Mouse (Mus musculus) limb, embryonic 11.5 days (tissue): Measurements from ENCODE around the gene Slc25a1. TPM values are rescaled to one million over a fixed set of nuclear protein-coding genes. Genes with fewer than 3 reads are reported as not detected.
"Not testable (repeated sequence)": the region's sequence is repeated elsewhere in the genome, so short reads cannot be mapped to it uniquely, and the experiment has no call there.

Source experiments
- ATAC-seq: fragments of 200-750 bp; cut with Nextera tagmentation; 2 replicates; pipeline ENCODE4 v1.8.0; 2017; ENCODE audit warnings: low read depth; ENCODE audit not compliant: insufficient number of reproducible peaks, low FRiP score, low TSS enrichment
- DNase-seq: peaks from one replicate; pipeline ENCODE4 v3.0.0-alpha.2; 2015; ENCODE audit warnings: low spot score
- H3K27ac ChIP-seq: fragments of 300-500 bp; sonication (generic); replicated peaks from 2 replicates; pipeline ENCODE4 v1.5.1; 2014; ENCODE audit warnings: low read depth, mild to moderate bottlenecking, low read length
- H3K27me3 ChIP-seq: fragments of 300-500 bp; sonication (generic); 2 replicates; pipeline ENCODE4 v1.6.1; 2014; ENCODE audit warnings: mild to moderate bottlenecking, low read length, mixed read lengths; ENCODE audit not compliant: control insufficient read depth, insufficient read depth
- H3K36me3 ChIP-seq: fragments of 300-500 bp; sonication (generic); 2 replicates; pipeline ENCODE4 v1.6.1; 2014; ENCODE audit warnings: mild to moderate bottlenecking, low read length, moderate library complexity, mixed read lengths; ENCODE audit not compliant: control insufficient read depth, insufficient read depth
- H3K4me1 ChIP-seq: fragments of 300-500 bp; sonication (generic); 2 replicates; pipeline ENCODE4 v1.6.1; 2014; ENCODE audit warnings: low read length, mixed read lengths; ENCODE audit not compliant: control insufficient read depth, insufficient read depth
- H3K4me2 ChIP-seq: fragments of 300-500 bp; sonication (generic); 2 replicates; pipeline ENCODE4 v1.6.1; 2014; ENCODE audit warnings: low read depth, mild to moderate bottlenecking, moderate library complexity; ENCODE audit not compliant: severe bottlenecking
- H3K4me3 ChIP-seq: fragments of 300-500 bp; sonication (generic); 2 replicates; pipeline ENCODE4 v1.5.1; 2014; ENCODE audit warnings: low read depth, low read length
- H3K9ac ChIP-seq: fragments of 300-500 bp; sonication (generic); 2 replicates; pipeline ENCODE4 v1.6.1; 2014; ENCODE audit warnings: mild to moderate bottlenecking, low read length
- H3K9me3 ChIP-seq: fragments of 300-500 bp; sonication (generic); 2 replicates; pipeline ENCODE4 v1.6.1; 2016; ENCODE audit warnings: low read length; ENCODE audit not compliant: control insufficient read depth
- WGBS: fragments of 180-500 bp; shearing (Covaris S2); extraction: QIAGEN DNeasy Blood & Tissue Kit; methylation state at CpG from one replicate; pipeline ENCODE4 v1.1.7; 2014; 5-methylcytosine and 5-hydroxymethylcytosine counted together
- polyA plus RNA-seq: library from polyadenylated mRNA; unstranded; fragments of >200 nt; fragmentation: Nextera tagmentation; extraction: Ambion mirVana; gene quantifications from 2 replicates; pipeline ENCODE4 v1.2.1, GENCODE M21; 2014

Gene Slc25a1
- polyA plus RNA-seq = 74.4 and 74.5 TPM in 2 replicates

DNA sequence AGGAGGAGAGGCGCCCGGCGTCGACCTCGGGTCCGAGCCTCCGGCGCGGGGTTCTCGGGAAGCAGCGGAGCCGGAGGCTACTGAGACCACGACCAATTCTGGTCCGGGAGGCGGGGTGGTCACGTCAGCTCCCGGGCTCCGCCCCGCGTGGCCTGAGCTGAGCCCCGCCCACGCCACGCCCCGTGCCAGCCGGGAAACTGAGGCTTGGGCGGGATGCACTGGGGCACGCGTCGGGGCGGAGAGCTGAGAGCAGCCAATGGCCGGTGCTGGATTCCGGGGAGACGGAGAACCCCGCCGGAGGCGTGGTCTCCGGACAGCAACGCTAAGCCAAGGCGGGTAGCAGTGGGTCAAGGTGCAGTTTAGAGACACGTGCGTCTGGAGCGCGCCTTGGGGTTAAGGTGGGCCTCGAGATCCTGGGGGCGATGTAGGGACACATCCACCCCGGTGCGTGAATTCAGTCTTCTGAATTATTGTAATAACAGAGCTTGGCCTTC is at the start of gene Slc25a1:
Slc25a1 (minus strand) TSS at position 133 of the 494 bp plus-strand sequence.
- Histone ChIP-seq H3K4me1 (peaks cover 7% of the 10 kb centered on the region), H3K4me3 (peak within 1 kb of the TSS; percentile 85), H3K4me2 (peak within 1 kb of the TSS; percentile 95), H3K27ac (peak within 1 kb of the TSS; percentile 62; the same call in 1 of the 2 replicates), H3K36me3 (peaks cover 5% of the 10 kb centered on the region), H3K27me3 (no peaks in the 10 kb centered on the region), H3K9ac (peak within 1 kb of the TSS; percentile 70), H3K9me3 (no peaks in the 10 kb centered on the region)
- DNase-seq (peak; percentile 86), ATAC-seq (peak; percentile 61)
- WGBS = under 1% methylated on average over 47 of the region's 47 CpGs

DNA sequence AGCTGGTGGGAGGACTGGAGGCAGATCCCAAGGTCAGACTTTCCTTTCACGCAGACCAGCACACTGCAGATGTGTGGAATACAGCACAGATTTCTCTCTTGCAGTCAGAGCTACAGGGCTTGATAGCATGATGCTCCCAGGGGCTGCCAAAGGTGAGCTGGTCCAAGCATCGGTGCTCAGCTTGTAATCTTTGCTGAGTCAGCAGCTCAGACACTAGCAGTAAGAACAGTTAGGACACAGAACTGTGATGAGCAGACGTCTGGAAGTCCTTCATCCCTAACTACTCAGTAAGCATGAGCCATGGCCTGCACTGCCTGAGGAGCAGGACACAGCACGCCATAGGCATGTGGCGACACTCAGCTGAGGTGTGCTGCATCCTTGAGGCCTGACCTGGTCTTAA is 43.8 kb upstream of the Slc25a1 start:
- ATAC-seq = no peak
- DNase-seq = no peak
- no peak overlapping the region for H3K4me2 ChIP-seq
- no peaks in the 10 kb centered on the region for H3K9me3 ChIP-seq
- no peak overlapping the region for H3K4me3 ChIP-seq
- no peak overlapping the region for H3K27ac ChIP-seq
- 81% methylated on average over 5 of the region's 5 CpGs for WGBS
- H3K9ac ChIP-seq = no peak overlapping the region
- no peaks in the 10 kb centered on the region for H3K4me1 ChIP-seq
- no peaks in the 10 kb centered on the region for H3K36me3 ChIP-seq
- no peaks in the 10 kb centered on the region for H3K27me3 ChIP-seq

DNA sequence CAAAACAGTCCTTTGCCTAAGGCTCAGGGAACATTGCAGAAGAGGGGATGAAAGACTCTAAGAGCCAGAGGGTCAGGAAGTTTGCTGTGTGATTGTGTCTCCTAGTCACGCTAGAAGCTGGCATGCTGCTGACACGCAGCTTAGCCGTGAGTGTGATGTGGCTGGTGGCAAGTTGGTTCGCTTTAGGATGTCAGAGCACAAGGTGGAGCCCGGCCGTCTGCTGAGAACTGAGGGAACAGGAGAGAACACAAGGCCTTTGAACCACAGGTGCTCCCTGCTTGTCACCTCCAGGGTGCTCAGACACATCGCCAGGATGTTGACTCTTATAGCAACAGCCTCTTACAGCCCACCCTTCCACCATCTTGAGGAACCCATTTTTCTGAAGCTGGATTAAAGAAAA is 34.1 kb upstream of the Slc25a1 start:
- WGBS = 84% methylated on average over 7 of the region's 7 CpGs
- no peaks in the 10 kb centered on the region for H3K36me3 ChIP-seq
- DNase-seq (no peak), ATAC-seq (no peak)
- no peak overlapping the region for H3K27ac ChIP-seq
- no peaks in the 10 kb centered on the region for H3K27me3 ChIP-seq
- no peaks in the 10 kb centered on the region for H3K4me1 ChIP-seq
- no peak overlapping the region for H3K4me2 ChIP-seq
- H3K9me3 ChIP-seq = no peaks in the 10 kb centered on the region
- no peak overlapping the region for H3K9ac ChIP-seq
- H3K4me3 ChIP-seq = no peak overlapping the region

DNA sequence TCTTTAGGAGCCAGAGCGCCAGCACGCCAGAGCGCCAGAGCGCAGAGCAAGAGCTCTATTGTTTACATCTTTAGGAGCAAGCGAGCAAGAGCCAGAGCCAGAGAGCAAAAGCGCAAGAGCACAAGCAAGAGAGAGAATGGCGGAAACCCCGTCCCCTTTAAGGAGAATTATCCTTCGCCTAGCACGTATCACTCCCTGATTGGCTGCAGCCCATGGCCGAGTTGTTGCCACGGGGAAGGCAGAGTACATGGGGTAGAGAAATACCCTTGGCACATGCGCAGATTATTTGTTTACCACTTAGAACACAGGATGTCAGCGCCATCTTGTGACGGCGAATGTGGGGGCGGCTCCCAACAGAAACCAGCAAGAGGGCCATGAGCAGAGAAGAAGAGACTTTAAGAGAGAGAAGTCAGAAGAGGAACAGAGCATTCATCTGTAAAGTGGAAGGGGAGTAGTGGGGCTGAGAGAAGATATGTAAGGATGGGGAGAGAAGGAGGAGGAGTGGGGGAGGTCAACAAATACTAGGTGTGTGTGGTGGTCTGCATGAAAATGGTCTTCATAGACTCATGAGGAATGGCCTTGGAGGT is 28.1 kb upstream of the Slc25a1 start:
- not testable (repeated sequence) for H3K36me3 ChIP-seq, H3K4me1 ChIP-seq, ATAC-seq, DNase-seq, H3K4me3 ChIP-seq, H3K9me3 ChIP-seq, H3K9ac ChIP-seq, H3K27me3 ChIP-seq, H3K4me2 ChIP-seq, H3K27ac ChIP-seq
- WGBS = 96% methylated on average over 16 of the region's 17 CpGs

DNA sequence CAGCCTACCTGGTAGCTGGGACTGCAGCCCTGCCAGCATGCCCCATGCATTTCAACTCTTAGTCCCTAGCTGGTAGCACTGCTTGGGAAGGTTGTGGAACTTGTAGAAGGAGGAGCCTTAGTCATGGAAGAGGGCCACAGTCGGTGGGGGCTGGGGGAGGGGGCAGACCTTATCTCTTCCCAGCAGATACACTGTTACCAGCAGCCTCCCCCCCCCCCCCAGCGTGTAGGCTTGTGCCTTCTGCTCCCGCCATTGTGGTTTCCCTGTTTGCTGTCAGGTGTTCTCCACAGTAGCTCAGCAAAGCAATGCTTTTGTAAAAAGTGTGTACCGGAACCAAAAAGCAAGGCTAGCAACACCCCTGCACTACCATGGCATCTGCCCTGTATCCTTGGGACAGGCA is 23.6 kb upstream of the Slc25a1 start:
- no peaks in the 10 kb centered on the region for H3K36me3 ChIP-seq
- H3K4me2 ChIP-seq = no peak overlapping the region
- no peak overlapping the region for H3K4me3 ChIP-seq
- H3K4me1 ChIP-seq = no peaks in the 10 kb centered on the region
- no peak overlapping the region for H3K9ac ChIP-seq
- H3K27ac ChIP-seq = no peak overlapping the region
- DNase-seq (no peak), ATAC-seq (no peak)
- no peaks in the 10 kb centered on the region for H3K9me3 ChIP-seq
- WGBS = 81% methylated on average over 3 of the region's 4 CpGs
- no peaks in the 10 kb centered on the region for H3K27me3 ChIP-seq

DNA sequence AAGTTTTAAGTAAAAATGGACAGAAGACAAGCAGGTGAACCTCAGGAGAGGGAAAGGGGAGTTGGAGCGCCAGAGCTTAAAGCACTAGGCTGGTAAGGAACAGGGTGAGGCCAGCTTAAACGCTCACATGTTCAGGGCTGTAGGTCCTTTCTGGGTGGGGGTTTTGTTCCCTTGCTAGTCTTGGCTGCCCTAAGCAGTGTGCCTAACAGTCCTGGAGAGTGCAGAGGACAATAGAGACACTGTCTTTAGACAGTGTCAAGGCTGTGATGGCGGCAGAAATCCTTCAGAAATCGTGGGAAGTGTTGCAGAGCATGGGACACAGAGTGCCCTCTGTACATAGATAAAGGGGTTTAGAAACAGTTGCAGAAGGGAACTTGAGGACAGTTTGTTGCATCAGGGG is 22.0 kb upstream of the Slc25a1 start:
- H3K27me3 ChIP-seq = no peaks in the 10 kb centered on the region
- H3K36me3 ChIP-seq = no peaks in the 10 kb centered on the region
- DNase-seq = no peak
- 80% methylated on average over 4 of the region's 4 CpGs for WGBS
- H3K27ac ChIP-seq = no peak overlapping the region
- no peak overlapping the region for H3K9ac ChIP-seq
- no peaks in the 10 kb centered on the region for H3K4me1 ChIP-seq
- ATAC-seq = no peak
- H3K4me3 ChIP-seq = no peak overlapping the region
- no peaks in the 10 kb centered on the region for H3K9me3 ChIP-seq
- H3K4me2 ChIP-seq = no peak overlapping the region

DNA sequence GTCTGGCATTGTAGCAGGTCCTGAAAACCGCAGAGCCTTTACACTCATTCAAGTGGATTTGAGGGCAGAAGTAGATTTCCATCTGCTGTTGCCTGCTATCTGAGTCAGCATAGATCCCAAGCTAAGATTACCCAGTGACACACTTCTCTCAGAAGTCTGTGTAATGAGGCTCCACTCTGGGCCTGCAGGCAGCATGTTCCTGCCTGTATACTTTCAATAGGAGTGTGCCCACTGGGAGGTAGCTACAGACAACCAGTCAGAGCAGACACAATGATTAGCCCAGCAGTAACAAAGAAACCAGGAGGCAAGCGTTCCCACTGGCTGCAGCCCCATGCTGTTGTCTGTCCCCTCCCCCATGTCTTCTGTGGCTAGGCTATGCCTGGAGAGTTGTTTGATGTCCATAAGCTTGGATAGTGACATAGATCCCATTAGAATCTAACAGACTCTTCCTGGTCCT is 21.4 kb upstream of the Slc25a1 start:
- Histone ChIP-seq H3K4me3 (no peak overlapping the region), H3K27me3 (no peaks in the 10 kb centered on the region), H3K4me2 (no peak overlapping the region), H3K9ac (no peak overlapping the region), H3K9me3 (no peaks in the 10 kb centered on the region), H3K4me1 (no peaks in the 10 kb centered on the region), H3K27ac (no peak overlapping the region), H3K36me3 (no peaks in the 10 kb centered on the region)
- ATAC-seq (no peak), DNase-seq (no peak)
- 49% methylated on average over 2 of the region's 2 CpGs for WGBS

DNA sequence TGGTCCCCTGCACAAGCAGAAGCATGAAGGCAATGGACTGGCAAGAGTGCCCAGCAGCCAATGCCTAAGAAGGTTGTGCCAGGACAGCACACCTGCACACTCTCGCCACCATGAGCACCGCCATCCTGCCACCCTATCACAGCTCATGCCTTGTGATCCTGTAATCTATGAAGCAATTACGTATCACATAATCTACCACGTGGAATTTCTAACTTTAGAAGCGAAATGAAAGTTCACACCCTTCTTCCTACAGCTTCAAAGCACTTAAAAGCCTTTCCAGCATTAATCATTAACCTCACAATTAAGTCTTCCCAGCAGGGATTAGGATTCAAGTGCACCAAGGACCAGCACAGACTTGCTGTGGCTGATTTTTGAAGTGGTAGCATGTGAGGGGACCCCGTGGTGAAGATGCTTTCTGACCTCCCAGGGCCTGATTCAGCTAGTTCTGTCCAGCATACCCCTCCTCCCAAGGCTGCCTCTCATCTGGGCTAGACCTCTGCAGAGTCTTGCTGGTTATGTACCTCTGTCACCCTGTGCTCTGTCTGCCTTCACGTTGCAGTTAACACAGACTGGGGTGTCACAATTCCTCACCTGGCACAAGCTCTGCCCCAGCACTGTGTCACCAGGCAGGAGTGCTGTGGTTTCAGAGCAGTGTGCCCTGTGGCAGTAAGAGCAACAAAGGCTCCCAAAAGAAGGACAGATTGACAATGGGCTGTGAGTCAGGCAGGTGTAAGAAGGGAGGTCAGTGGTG is 17.2 kb upstream of the Slc25a1 start:
- Histone ChIP-seq H3K4me3 (no peak overlapping the region), H3K36me3 (no peaks in the 10 kb centered on the region), H3K9me3 (no peaks in the 10 kb centered on the region), H3K9ac (no peak overlapping the region), H3K4me1 (no peaks in the 10 kb centered on the region), H3K27ac (no peak overlapping the region), H3K27me3 (no peaks in the 10 kb centered on the region), H3K4me2 (no peak overlapping the region)
- ATAC-seq (no peak), DNase-seq (no peak)
- 64% methylated on average over 7 of the region's 7 CpGs for WGBS
